Mouse (Mus musculus) naive thymus-derived CD4-positive, alpha-beta T cell, adult 5 months (primary cell): ENCODE results near the gene Susd2. TPM values are rescaled to one million over a fixed set of nuclear protein-coding genes. Genes with fewer than 3 reads are reported as not detected.

ENCODE experiments used
- polyA plus RNA-seq: library from polyadenylated mRNA; unstranded; fragments of 100-300 nt; shearing (Covaris generic); gene quantifications from one replicate; pipeline ENCODE4 v1.2.1, GENCODE M21; 2017

Susd2 gene
- polyA plus RNA-seq, result 0.93 TPM

DNA sequence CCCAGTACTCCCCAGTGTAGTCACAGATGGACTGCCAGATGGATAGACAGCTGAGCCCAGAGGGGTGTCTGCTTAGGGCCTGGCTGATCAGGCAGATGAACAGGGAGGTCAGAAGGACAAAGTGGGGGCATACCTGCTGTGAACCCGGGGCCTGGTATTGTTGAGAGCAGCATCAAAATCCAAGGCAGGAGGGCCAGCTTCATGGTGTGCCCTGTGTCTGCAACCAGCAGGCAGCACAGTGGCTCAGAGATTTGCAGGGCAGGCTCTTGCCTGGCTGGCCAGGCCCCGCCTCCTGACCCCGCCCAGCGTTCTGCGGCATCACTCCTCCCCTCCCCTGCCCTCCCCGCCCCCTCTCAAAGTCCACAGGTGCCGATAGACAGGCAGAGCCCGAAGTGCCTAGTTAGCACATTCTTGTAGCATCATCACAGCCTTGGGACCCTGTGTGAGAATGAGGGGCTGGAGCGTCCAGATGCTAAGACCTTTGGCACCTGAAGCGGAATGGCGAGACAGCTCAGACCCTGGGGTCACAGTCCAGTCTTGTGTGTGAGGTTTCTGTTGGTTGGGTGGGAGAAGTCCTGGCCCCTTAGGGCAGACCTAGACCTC, at the start of gene Susd2:
TSS of gene Susd2 (minus strand) at position 268 of the 603 bp plus-strand sequence.

DNA sequence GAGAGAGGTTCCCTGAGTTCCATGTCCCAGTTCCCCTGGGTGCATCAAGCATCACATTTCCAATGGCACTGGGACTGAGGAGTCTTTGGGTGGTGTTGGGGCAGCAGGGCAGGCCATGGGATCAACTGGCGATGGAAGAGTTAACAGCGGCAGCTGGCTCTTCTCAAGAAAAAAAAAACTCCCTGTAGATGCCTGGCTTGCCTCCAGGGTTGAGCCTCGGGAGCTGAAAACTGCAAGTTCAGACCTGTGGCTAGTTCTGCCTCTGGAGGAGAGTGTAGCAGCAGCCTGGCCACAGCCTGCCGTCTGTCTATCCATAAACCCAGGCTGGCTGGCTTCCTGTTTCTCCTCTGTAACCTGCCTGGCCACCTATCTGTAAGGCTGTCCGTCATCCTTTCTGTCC, 54.7 kb downstream of the Susd2 start, which contains the start of gene Ggt5:
TSS of gene Ggt5 (plus strand) at position 212 of the 400 bp plus-strand sequence.

Other genes with a start within 250 kb of the Susd2 start
- 0.14 TPM for gene Upb1, start 242.9 kb downstream of the Susd2 start, polyA plus RNA-seq
- 175 TPM for gene Snrpd3, start 126.5 kb downstream of the Susd2 start, polyA plus RNA-seq
- gene Gucd1, start 126.0 kb downstream of the Susd2 start, polyA plus RNA-seq, result 21.6 TPM
- gene Lrrc75b, start 83.7 kb downstream of the Susd2 start, polyA plus RNA-seq, result 3.1 TPM
- 12.2 TPM for gene Ggt1, start 82.4 kb downstream of the Susd2 start, polyA plus RNA-seq
- gene Ggt5, start 54.7 kb downstream of the Susd2 start, polyA plus RNA-seq, result 45.3 TPM
- 50.0 TPM for gene Cabin1, start 120.3 kb upstream of the Susd2 start, polyA plus RNA-seq
- gene Ddt, start 129.4 kb upstream of the Susd2 start, polyA plus RNA-seq, result 32.2 TPM
- not detected for gene Gm20441, start 136.9 kb upstream of the Susd2 start, polyA plus RNA-seq
- gene Gstt3, start 137.4 kb upstream of the Susd2 start, polyA plus RNA-seq, result not detected
- not detected for gene Gstt1, start 154.6 kb upstream of the Susd2 start, polyA plus RNA-seq
- not detected for gene Gstt4, start 178.5 kb upstream of the Susd2 start, polyA plus RNA-seq
- 20.8 TPM for gene Gstt2, start 193.4 kb upstream of the Susd2 start, polyA plus RNA-seq
- gene Mif, start 216.2 kb upstream of the Susd2 start, polyA plus RNA-seq, result 489 TPM
- gene Derl3, start 249.4 kb upstream of the Susd2 start, polyA plus RNA-seq, result 1.7 TPM